Comparison of ENCODE assay signal across 26 mouse cellular contexts in genomic region chr1:77391590-77391989, GRCm38 (mm10).
DNase-seq lines count a peak whose midpoint lies in the region; ATAC-seq and TF ChIP-seq lines count a peak whose summit lies in the region.
"Had no signal": no experiment of that assay in that cellular context is flagged by ENCODE, and none has a peak within 500 bp of the region (broad histone marks: within the 10 kb centered on the region; RNA-seq: fewer than 3 reads in every experiment).

No protein-coding gene starts in this region.

- peak overlapping the region; percentile 8; the same call in 1 of the 2 replicates for H3K27ac ChIP-seq in forebrain, embryonic 10.5 days
- no peak overlapping the region for H3K27ac ChIP-seq in forebrain, embryonic 16.5 days (ENCODE audit: low read length)
- peak overlapping the region; percentile 62 for H3K27ac ChIP-seq in layer of hippocampus, adult 2 months
- H3K27ac ChIP-seq: embryonic facial prominence, embryonic 13.5 days; embryonic facial prominence, embryonic 15.5 days; forebrain, embryonic 13.5 days had no signal

- H3K36me3 ChIP-seq in forebrain, embryonic 10.5 days (replicated peaks), result peaks cover 79% of the 10 kb centered on the region
- no peaks in the 10 kb centered on the region; the same call in 1 of the 2 replicates for H3K36me3 ChIP-seq in forebrain, embryonic 16.5 days (ENCODE audit: control insufficient read depth, insufficient read depth)
- H3K36me3 ChIP-seq: G1E had no signal

- no peaks in the 10 kb centered on the region for H3K27me3 ChIP-seq in forebrain, embryonic 10.5 days (ENCODE audit: poor library complexity, severe bottlenecking)
- H3K27me3 ChIP-seq in forebrain, embryonic 16.5 days (replicated peaks; ENCODE audit: control insufficient read depth, insufficient read depth, low read length), result no peaks in the 10 kb centered on the region
- H3K27me3 ChIP-seq: CH12.LX; embryonic facial prominence, embryonic 13.5 days; embryonic facial prominence, embryonic 15.5 days; forebrain, embryonic 13.5 days; Patski had no signal

- TF ChIP-seq CTCF in layer of hippocampus, adult 2 months (conservative IDR thresholded peaks at IDR 0.05), result no peak

- no peak for ATAC-seq in forebrain, embryonic 16.5 days
- ATAC-seq: activated CD4-positive, CD25-positive, alpha-beta regulatory T cell, adult 4 months; CD4-positive, CD25-positive, alpha-beta regulatory T cell, adult 4 months; forebrain, embryonic 13.5 days; Patski had no signal

- no peak overlapping the region for H3K9ac ChIP-seq in forebrain, embryonic 16.5 days (replicated peaks; ENCODE audit: low read depth, low read length)
- H3K9ac ChIP-seq: embryonic facial prominence, embryonic 13.5 days; embryonic facial prominence, embryonic 15.5 days; forebrain, embryonic 13.5 days had no signal

- no peak for DNase-seq in forebrain, embryonic 10.5 days (ENCODE audit: extremely low spot score, low spot score)
- DNase-seq in layer of hippocampus, adult 2 months (ENCODE audit: low spot score in 2 of 2), result no peak
- no peak for DNase-seq in layer of hippocampus, adult 8-10 months (ENCODE audit: low spot score in 2 of 2)
- peak; percentile 74 for DNase-seq in brain, adult 2 months (ENCODE audit: low read depth, low spot score)
- DNase-seq in kidney, adult 9 months, result no peak
- DNase-seq: adrenal gland, adult 8-10 months; adrenal gland, postnatal 14 days; adrenal gland, postnatal 36 days; B cell, adult 2 months; cerebellum, adult 11 months; cerebellum, adult 18-20 months; cerebellum, adult 8-10 months; cerebellum, adult 9-11 months; cerebellum, postnatal 14 days; cerebellum, postnatal 36 days; embryo, embryonic 11 days had no signal

- no peaks in the 10 kb centered on the region for H3K9me3 ChIP-seq in forebrain, embryonic 10.5 days
- no peaks in the 10 kb centered on the region for H3K9me3 ChIP-seq in forebrain, embryonic 16.5 days (ENCODE audit: control insufficient read depth, low read length)
- H3K9me3 ChIP-seq: embryonic facial prominence, embryonic 13.5 days; embryonic facial prominence, embryonic 15.5 days; forebrain, embryonic 13.5 days had no signal

- WGBS in forebrain, embryonic 10.5 days, result 93% methylated on average over 6 of the region's 6 CpGs
- 56% methylated on average over 6 of the region's 6 CpGs for WGBS in forebrain, embryonic 16.5 days

- peaks cover 55% of the 10 kb centered on the region for H3K4me1 ChIP-seq in forebrain, embryonic 10.5 days
- peaks cover 13% of the 10 kb centered on the region for H3K4me1 ChIP-seq in forebrain, embryonic 16.5 days (replicated peaks; ENCODE audit: control insufficient read depth, insufficient read depth, low read length)

- no peak overlapping the region for H3K4me3 ChIP-seq in forebrain, embryonic 10.5 days
- no peak overlapping the region for H3K4me3 ChIP-seq in forebrain, embryonic 16.5 days (replicated peaks; ENCODE audit: low read length)
- no peak overlapping the region for H3K4me3 ChIP-seq in layer of hippocampus, adult 2 months
- H3K4me3 ChIP-seq: embryonic facial prominence, embryonic 13.5 days; embryonic facial prominence, embryonic 15.5 days; erythroblast, embryonic 14.5 days; forebrain, embryonic 13.5 days had no signal

- no peak overlapping the region for H3K4me2 ChIP-seq in forebrain, embryonic 16.5 days (ENCODE audit: low read length)
- H3K4me2 ChIP-seq: embryonic facial prominence, embryonic 13.5 days; embryonic facial prominence, embryonic 15.5 days; forebrain, embryonic 13.5 days had no signal
